Mouse (Mus musculus): ENCODE results near the gene Ppm1l.

- TF ChIP-seq CTCF (IDR thresholded peaks at IDR 0.05; ENCODE audit: extremely low read depth, insufficient read depth, insufficient read length, insufficient replicate concordance) = no peak
- no peak for TF ChIP-seq POLR2A (IDR thresholded peaks at IDR 0.05; ENCODE audit: low read depth, low read length)
Measured at GRCm38 (mm10) chr3:69357897-69358619, 41.4 kb downstream of the Ppm1l start.

All from spleen, adult 2 months (tissue).